Mouse (Mus musculus): ENCODE results near the gene Slc12a3.
"Not testable (repeated sequence)": the region's sequence is repeated elsewhere in the genome, so short reads cannot be mapped to it uniquely, and the experiment has no call there.

- TF ChIP-seq CTCF (IDR thresholded peaks at IDR 0.05; ENCODE audit: extremely low read depth, insufficient read length, insufficient replicate concordance, low read depth, low read length), result peak; percentile 29; the same call in 1 of the 2 replicates
- TF ChIP-seq POLR2A (IDR thresholded peaks at IDR 0.05; ENCODE audit: low read depth, low read length), result not testable (repeated sequence)
These were observed 71.0 kb downstream of the Slc12a3 start for GRCm38 (mm10) chr8:94399957-94400356.
